Mouse (Mus musculus): ENCODE results near the gene Gna11. TPM values are rescaled to one million over a fixed set of nuclear protein-coding genes. Genes with fewer than 3 reads are reported as not detected.

The Gna11 gene
- total RNA-seq, 2 experiments from 2014 or later: 63.8 to 72.7 TPM

DNA sequence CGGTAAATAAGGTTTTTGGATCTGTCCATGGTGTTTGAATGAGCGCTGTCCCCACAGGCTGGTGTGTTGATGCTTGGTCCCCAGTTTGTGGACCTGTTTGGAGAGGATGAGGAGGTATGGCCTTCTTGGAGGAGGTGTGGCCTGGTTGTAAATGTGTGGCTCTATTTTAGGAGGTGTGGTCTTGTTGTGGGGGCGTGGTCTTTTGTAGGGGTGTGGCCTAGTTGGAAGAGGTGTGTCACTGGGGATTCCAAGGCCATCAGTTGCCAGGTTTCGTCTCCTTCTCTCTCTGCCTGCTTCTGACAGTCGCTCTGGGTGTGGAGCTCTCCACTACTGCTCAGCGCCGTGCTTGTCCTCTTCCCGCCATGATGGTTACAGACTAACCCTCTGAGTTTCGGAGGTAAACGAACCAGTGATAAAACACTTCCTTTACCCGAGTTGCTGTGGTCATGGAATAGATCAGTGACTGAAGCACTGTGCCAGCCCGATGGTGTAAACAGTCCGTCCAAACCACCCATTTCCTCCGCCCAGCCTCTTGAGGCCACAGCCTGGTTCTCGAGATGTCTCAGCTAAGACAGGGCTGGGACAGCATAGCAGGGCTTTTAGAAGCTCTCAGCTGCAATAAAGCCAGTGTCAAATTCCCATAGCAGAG is 39.9 kb downstream of the Gna11 start:
- no peak for DNase-seq

DNA sequence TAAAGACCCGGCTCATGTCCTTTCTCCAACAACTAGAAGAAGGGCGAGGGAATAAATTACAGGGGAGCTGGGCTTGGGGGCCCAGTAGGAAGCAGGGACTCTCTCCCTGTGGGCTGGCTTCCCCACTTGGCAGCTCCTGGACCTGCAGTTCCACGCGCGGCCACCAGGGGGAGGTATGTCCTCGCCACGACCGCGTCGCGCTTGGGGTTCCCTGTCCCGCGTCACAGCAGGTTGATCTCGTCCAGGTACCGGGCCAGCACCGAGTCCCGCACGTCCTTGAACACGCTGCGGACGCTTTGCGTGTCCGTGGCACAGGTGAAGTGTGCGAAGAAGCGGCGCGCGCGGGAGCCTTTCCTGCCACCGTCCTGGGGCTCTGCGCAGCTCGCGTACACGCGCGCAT is 42.3 kb downstream of the Gna11 start:
- DNase-seq: peak; percentile 96

DNA sequence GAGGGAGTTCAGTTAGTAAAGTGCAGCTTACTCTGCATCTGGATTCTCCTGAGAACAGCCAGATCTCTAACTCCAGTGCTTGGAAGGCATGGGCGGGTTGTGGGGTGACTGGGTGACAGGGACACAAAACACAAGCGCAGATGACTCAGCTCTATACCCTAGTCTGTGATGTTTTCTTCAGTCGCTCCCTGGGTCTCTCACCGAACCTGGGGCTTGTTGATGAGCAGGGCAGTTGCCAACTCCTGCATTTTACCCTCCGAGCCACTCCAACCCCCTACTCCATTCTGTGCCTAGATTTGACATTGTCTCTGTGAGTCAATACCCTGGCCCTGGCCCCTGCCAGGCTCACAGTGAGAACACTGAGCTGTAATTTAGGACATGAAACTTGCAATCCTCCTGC is 43.1 kb downstream of the Gna11 start:
- DNase-seq: no peak

DNA sequence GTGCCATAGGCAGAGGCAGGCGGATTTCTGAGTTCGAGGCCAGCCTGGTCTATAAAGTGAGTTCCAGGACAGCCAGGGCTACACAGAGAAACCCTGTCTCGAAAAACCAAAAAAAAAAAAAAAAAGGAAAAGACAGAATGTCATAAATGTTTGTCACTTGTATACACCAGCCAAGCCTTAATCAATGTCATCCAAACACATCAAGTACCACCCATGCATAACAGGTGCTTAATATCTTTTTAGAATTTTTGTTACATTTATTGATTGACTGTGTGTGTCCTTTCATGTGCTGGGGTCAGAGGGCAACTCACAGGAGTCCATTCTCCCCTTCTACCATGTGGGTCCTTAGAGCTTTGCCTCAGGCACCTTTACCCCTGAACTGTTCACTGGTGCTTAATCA is 45.0 kb downstream of the Gna11 start, which contains the start of gene S1pr4:
Gene S1pr4, minus strand, starts transcription at position 101 of the 400 bp plus-strand sequence.
- no peak for DNase-seq

DNA sequence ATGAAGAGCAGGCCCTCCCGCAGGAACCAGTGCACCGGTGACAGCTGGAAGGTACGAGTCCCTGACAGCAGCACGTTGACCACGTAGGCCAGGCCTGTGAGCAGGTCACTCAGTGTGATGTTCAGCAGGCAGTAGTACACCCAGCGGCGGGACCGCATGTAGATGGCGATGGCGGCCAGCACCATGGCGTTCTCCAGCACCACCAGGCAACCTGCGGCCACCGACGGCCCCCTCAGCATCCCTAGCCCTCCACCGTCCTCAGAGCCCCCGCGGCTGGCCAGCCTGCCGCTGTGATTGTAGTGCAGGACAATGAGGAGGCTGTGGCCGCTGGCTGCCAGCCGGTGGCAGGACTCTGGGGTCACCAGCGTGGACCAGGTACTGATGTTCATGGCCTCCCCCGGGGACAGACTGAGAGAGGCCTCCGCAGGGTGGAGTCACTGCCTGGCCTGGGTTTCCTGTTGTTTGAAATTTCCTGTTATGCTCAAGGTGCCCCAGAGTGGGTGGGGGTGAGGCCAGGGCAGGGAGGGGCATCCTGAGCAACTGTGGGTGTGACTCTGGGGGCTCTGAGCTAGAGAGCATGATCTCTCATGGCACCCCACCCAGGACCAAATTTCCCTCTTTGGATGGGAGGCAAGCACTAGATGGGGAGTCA is 45.6 kb downstream of the Gna11 start:
- DNase-seq: no peak

DNA sequence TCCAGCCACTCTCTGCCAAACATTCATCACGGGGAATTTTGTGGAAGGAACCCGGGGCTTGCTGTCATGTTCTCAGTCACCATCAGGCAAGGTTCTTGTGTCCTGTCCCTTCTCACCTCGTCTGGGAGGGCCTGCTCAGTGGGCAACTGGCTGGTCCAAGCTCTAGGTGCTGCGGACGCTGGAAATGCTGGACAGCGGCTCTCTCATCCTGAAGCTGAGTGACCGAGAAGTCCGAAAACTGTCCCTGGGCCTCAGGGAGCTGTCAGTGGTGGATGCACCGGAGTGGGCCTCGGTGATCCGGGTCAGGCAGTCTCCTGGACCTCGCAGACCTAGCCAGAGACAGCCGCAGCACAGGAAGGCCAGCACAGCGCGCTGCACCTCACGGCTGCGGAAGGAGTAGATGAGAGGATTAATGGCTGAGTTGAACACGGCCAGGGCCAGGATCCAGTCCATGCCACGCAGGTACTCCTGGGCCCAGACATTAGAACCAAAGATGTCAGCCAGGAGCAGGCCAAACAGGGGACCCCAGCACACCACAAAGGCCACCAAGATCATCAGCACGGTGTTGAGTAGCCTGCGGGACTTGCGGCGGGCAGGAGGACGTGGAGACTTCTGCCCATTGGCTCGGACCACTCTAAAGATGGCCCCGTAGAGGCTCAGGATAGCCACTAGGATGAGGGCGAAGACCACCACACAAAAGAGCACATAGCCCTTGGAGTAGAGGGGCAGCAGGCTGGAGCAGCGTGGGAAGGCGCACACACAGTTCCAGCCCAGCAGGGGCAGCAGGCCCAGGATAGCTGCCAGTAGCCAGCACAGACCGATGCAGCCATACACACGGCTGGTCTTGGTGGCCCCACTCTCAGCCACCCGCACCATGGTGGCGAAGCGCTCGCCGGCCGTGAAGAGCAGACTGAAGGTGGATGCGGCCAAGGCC is 46.4 kb downstream of the Gna11 start:
- no peak for DNase-seq

DNA sequence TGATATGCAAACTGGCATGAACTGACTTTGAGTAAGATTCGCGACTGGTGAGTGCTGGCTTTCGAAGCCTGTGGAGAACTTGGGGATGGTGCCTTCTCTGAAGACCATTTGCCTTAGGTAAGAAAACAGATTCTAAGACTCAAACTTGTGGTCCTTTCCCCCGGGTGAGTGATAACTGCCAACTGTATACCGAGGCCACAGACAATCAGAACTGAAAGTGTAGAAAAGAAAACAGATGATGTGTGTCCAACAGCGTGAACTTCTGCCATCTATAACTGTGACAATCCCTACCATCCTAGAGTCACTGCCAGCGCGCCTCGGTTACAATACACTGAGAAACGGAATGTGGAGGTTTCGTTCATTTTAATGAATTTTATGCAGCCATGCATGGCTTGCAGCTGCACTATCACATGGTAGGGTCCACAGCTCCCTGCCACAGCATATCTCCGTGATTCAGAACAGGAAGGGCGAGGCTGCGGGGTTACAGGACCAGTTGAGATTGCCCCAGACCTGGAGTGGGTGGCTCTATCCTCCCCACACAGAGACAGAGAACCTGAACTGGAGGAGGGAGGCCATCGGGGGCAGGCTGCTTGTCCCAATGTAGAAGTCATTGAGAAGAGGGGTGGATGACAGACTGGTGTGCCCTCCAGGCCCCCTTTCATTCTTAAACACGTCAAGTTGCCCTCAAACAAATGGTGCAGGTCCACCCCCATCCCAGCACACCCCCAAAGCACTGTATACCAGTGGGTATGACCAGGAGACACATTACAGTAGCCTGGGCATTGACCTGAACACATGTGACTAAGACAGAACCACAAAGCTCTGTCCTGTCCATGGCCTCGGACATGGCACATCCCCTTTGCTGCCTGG is 47.4 kb downstream of the Gna11 start:
- DNase-seq: no peak

DNA sequence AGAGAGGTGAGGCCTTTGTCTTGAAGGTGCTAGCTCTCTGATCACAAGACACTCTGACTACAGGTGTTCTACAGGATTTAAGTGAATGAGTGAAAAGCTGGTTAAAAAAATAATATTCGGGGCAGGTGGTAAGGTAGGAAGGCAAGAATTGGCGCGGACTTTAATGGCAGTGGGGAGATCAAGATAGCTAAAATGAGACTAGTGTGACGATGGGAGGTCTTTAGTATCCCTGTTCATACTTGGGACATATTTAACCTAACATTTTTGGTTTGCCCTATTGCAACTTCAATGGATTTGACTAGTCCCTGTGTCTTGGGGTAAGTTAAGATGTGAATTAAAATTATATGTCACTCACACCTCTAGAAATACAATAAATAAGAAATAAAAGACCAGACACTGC is 48.0 kb downstream of the Gna11 start:
- no peak for DNase-seq

DNA sequence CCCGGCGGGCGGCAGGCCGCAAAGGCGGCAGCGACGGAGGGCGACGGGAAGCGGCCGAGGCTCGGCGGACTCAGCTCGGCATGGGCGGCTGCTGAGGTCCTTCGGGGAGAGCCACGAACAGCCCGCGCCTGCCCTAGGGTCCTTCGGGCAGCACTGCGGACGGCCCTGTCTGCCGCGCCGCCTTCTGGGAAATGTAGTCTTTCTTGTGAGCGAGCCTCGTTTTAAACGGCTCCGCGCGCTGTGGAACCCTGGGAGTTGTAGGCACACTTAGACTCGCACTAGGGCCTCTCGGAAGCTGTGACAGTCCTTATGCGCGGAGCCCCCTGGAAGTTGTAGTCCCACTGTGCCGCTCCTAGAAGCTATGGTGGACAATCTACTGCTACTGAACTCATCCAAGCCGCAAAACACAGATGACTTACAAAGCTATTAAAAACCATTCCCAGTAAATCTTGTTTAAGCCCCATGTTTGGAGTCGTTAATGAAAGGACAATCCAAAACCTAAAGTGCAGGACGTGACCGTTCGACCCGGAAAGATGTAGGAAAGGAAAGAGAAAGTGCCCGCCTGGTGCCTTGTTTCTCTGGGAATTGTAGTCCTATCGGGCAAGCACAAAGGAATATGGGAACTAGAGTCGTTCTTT is 48.6 kb downstream of the Gna11 start, which contains the start of gene Ncln:
Gene Ncln, minus strand, starts transcription at position 129 of the 638 bp plus-strand sequence.
- peak; percentile 98 for DNase-seq

DNA sequence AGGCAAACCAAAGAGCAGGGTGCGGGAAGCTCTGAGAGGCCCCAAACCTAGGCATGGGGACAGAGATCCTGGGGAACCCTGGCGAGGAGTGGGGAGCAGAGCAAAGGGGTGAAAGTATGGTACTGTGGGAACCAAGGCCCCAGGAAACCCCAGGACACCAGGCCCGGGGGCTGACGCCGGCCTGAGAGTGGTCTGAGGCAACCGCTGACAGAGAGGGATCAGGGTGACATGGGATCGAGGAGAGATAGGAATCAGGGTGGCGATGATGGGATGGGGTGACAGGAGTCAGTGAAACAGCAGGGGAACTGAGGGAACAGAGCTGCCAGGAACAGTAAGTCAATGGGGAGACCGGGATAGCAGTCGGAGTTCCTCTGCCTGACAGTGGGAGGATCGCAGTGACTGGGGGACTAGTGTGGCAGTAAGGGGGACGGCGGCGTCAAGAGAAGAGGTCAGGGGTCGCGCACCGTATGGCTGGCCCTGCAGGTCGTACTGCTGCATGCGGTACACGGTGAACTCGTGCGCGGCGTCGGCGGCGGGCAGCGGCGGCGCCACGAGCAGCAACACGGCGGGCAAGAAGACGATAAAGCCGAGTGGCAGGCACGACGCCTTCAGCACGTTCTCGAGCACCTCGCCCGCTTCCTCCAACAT is 49.2 kb downstream of the Gna11 start:
- DNase-seq: no peak

DNA sequence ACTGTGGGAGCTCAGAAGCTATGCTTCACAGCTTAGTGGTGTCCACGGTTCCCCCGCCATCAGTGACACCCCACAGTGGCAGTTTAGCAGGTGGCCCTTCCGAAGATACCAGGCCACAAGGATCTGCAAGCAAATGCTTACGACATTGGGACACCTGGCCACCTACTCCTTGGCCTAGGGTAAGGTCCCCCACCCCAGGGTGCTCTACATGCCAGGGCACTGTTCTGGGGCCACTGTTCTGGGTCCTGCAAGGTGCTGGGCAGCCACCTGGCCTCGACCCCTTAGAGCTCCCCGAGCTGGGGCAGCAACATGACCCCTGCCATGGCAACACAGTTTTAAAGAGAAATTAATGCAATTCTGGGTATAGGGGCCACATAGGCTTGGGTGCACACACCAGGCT is 49.8 kb downstream of the Gna11 start:
- DNase-seq: no peak

DNA sequence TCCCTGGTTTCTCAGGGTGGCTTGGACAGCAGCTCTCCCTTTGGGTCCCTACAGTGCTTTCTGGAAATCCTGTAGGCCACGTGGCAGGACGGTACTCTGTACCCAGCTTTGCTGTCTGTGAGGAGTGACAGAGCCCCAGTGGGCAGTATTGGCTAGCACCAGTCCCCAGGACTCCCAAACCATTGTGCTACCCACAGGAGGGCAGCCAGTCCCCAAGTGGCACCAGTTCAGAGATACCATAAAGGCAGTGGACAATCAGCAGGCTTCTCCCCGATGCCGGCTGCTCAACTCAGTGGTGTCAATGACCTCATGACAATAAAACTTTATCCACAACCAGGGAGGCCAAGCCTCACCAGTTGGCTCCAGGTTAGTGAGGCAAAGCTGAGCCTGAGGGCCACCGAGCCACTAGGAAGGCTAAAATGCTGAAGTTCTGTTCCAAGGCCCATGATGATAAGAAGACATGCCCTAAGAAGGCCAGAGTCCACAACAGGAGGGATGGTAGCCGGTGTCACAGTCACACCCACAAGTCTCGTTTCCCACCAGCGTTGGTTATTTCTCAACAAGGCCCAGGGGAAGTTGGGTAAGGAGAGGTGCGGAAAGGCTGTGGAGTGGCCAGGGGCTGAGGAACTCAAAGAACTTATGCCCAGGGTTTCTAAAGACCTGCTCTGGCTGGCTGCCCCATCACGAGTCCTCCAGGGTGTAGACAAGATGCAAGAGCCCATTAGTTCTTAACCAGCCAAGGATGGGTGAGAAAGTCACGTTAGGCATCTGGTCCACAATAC is 50.5 kb downstream of the Gna11 start:
- no peak for DNase-seq

DNA sequence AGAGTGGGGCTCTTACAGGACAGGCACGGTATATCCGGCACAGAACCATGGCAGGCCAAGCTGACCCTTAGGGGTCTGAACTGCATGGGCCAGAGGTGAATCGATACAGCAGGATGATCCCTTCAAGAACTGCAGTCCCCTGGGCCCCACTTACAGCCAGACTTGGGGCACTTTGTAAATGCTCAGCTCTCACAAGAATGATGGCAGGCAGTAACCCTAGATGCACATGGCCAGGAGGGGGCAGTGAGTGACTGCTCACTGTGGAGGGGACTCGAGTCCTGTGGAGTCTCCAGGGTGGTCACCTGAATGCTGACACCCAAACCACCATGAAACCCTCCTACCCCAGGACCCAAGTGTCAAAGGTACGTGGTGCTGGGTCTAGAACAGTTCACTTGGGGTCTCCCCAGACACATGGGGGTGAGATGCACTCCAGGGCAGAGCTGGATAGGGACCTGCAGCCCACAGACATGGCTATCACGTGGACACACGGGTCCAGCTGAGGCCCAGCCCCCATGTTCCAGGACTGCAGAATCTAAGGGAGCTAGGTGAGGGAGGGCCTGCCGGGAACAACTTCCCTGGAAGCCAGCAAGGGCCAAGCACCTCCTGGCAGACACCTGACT is 51.3 kb downstream of the Gna11 start:
- DNase-seq: no peak

DNA sequence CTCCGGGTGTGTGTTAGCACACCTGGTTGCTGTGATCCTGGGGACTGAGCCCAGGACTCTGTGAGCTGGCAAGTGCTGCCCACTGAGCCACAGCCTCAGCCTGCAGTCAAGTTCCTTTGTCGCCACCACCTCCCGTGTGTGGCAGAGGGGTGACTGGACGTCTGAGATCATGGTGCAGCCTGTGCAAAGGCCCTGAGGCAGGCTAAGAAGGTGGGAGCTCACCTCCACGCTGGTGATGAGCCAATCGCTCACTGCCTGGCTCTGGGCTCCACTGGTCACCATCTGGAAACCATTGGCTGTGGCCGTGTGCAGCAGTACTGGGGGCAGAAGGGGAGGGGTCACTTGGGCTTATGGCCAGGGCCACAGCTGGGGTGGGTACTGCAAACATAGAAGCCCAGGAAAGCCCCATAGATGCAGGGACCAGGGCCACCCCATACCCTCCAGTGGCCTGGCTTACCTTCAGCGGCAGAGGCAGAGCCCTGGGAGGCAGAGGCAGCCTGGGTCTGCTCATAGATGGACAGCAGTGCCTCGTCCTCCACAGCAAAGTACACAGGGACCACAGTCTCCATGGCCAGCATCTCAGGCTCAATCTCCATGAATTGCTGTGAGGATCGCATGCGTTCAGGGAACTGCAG is 52.3 kb downstream of the Gna11 start:
- no peak for DNase-seq

DNA sequence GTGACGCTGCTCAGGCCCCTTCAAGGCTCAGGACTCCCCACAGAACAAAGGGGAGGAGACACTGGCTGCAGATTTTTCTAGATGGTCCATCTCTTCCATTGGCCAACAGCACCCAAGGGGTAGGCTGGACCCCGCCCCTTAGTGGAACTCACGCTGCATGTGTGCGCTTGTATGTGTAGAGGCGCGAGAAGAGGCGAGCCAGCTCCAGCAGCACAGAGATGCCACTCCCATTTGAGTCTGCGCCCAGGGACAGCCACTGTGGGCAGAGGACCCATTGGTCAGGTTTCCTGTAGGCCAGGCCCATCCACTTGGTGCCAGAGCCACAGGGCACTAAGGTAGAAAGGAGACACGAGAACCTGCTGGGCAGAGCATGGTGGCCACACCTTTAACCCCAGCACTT is 54.0 kb downstream of the Gna11 start:
- DNase-seq: no peak

DNA sequence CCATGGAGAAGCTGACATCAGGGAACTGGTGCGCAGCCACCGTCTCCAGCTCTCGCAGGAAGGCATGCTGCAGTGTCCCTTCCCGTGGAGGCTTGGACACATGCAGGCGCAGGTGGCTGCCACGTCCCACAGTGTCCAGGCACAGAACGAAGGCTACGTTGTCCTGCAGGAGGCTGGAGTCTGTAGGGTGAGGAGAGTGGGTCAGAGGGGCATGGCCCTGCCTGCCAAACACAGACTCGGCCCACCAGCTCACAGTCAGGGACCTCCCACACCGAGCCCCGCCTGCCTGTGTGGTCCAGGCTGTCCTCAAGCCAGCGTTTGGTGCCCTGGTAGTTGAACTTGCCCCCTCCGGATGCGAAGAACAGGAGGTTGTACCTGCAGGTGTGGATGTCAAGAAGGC is 55.0 kb downstream of the Gna11 start:
- DNase-seq: no peak

DNA sequence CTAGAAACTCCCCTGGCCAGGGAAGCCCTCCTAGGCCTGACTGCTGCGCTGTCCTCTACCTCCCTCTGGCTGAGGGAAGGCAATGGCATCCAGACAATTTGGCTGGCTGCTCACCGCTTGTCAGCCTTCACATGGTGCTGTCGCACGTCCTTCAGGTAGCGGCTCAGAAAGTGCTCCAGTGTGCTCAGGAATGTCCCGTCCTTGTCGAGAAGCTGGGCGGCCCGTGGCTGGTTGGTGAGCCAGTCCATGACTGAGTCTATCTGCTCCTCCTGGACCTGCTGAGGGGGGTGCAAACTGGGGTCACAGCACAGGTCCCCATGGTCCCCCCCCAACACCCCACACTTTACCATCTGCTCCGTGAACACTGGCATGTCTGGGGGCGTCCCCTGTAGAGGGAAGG is 56.9 kb downstream of the Gna11 start:
- no peak for DNase-seq

DNA sequence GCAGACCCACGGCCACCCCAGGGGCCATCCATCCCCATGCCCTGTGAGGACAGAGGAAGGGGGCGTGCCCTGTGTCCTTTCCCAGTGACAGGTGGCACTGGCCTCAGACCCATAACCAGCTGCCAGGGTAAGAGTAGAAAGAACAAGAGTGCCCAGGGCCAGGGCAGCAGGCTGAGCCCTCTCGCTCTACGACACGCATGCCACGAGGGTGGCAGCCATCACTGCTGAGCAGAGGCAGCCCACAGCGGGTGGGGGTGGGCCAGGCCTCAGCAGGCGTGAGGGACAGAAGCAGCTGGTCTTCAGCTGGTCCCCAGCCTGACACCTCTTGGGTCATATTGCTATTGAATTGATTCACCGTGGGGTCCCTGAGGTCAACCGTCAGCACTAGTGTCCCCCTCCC is 58.5 kb downstream of the Gna11 start:
- DNase-seq: no peak

DNA sequence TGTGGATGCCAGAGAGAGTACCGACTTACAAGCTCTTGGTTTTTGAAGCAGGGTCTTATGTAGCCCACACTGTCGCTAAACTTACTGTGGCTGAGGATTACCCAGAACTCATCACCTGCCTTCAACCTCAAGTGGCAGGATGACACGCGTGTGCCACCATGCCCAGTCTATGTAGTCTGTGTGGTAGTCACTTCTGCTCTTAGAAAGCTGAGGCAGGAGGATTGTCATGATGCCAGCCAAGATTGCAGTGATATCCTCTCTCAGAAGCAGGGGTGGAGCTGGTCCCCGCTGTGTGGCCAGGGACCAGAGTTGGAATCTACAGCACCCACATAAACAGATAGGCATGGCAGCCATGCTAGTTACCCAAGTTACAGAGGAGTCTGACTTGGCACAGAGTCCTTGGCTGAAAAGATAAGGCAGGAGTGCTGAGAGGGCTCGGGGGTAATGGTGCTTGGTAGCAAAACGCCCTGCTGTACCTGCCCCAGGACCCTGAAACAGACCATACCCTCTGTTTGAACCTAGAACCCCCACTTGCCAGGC is 59.4 kb downstream of the Gna11 start:
- DNase-seq: no peak

Data from adrenal gland, postnatal 10 days (tissue).